Mouse (Mus musculus): ENCODE measurements around the gene Grk3.

The Grk3 gene

DNA sequence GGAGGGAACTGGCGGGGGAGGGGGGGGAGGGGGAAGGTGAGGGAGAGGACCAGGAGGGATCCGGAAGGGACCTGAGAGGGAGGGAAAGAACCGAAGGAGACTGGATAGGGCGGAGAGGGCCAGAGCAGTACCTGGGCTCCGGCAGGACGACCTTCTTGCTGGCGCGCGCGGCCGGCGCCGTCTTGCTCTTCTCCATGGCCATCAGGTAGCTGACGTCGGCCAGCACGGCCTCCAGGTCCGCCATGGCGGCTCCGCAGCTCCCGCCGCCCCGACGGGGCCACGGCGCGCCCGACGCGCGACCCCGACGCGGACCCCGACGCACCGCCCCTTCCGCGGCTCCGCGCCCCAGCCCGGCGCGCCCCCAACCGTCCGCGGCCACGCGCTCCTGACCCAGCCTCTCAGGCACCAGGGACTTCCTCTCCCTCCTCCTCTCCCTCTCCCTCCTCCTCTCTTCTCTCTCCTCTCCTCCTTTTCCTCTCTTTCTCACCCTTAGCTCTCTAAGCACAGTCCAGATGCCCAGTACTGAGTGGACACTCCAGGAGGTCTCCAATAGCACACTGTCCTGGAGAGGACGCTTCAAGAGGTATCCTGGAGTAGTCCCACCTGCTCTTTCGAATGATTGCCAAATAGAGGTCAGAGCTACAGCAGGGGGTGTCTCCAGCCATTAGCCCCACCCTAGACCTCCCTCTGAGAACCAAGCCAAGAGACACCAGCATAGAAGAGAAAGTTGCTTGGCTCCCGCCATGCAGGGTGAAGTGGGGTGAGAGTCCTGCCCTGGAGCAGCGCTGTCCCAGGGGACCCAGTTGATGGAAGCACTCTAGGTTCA lies at the start of gene Grk3:
Gene Grk3 (minus strand): TSS at position 556 of the 826 bp plus-strand sequence.
- DNase-seq: peak; percentile 80

DNA sequence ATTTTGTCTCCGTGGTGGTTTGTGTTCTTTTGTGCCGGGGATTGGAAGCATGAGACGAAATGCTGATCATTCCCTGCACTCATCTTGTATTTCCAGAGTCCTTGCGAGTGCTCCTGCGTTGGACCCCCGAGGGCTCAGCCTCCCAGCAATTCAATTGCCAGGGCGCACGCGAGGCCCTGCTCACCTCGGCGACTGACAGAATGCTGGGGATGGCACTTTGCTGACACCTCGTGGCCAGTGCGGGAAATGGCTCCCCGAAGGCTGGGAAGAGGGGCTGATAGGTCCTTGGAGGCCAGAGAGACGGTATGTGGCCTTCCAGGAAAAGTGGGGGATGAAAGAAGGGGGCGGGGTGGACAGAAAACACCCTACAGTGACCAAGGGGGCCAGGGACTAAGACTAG lies 38.7 kb upstream of the Grk3 start:
- peak; percentile 81 for DNase-seq

DNA sequence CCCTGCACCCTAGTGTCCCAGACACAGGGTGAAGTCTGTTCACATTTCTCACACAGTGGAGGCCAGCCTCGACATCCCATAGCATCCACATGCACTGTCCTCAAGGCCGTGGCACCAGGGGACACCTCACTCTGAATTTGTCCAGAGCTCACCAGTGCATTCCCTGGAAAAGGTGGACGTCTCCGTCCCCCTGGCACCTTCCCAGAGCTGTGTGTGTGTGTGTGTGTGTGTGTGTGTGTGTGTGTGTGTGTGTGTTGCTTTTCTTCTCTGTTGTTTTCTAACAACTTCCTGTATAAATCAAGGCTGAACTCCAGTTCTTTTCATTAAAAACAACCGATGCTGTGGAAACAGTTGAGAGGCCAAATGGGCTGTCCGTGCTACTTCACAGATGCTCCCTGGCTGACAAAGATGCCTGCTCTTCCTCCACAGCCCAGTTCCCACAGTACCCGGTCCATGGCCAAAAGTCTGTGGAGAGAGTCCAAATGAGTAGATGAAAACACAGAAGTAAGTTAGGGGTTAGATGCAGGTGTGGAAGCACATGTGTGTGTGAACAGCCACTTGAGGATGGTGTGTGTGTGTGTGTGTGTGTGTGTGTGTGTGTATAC lies 35.1 kb upstream of the Grk3 start:
- DNase-seq: no peak

DNA sequence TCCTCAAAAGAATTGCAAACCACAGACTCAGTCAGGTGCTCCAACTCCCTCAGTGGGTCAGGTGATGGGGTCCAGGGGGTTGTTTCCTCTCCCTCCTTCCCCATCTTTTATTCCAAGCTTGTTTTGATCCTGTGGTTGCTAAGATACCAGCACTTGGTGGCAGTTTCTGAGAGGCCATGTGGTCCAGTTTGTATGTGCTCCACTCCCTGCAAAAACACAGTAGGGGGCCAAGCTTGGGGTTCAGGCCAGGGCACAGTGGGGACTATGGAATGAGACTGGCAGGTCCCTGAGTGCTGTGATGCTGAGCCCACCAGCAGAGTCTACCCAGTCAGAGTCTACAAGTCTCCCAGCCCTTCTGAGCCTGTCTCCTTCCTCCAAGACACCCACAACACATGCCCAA lies 34.3 kb upstream of the Grk3 start:
- DNase-seq: peak; percentile 18

DNA sequence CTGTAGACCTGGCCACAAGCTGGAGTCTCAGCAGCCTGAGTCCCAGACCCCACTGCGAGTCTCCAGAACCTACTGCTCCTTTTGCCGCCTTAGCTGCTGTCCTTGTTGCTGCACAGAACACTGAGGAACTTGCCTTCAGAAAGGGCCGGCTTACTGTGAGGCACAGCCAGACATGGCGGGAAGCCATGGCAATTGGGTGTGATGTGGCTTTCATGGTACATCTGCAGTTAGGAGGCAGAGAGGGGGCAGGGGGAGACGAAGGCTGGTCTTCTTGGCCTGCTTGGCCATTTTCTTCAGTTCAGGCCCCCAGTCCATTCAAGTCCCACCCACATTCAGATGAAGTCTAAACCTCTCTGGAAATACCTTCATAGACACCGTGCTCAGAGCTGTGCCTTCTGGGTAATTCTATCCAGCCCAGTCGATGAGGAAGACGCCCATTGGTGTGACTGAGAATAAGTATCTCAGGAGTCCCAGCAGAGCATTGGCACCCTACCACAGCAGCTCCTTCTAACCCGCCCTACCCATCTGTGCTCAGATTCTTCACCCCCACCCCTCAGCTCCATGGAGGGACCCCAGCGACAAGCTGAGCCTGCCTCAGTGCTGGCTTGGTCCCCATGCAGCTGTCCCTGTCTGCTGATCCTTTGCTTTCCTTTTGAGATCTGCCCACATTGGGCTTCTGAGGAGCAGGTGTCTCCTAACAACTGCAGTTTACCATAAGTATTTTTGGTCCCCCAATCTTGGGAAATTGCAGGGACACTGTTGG lies 30.1 kb upstream of the Grk3 start:
- peak; percentile 61 for DNase-seq

DNA sequence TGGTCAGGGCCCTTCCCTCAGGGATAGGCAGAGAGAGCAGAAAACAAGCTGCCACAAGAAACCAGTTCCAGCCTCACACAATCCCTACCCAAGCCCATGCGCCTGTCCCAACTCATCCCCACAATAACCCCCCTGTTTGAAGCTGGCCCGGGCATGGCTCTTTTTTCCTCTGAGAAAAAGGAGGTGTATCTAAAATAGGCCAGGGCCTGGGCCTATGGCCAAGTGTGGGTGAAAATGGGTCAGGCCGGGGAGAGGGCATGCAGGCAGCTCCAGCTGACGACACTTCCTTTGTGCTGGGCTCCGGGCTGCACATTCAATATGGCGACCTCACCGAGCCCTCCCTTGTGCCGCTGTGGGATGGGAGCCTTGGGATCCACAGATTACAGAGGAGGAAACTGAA lies 27.9 kb upstream of the Grk3 start:
- DNase-seq: peak; percentile 56

DNA sequence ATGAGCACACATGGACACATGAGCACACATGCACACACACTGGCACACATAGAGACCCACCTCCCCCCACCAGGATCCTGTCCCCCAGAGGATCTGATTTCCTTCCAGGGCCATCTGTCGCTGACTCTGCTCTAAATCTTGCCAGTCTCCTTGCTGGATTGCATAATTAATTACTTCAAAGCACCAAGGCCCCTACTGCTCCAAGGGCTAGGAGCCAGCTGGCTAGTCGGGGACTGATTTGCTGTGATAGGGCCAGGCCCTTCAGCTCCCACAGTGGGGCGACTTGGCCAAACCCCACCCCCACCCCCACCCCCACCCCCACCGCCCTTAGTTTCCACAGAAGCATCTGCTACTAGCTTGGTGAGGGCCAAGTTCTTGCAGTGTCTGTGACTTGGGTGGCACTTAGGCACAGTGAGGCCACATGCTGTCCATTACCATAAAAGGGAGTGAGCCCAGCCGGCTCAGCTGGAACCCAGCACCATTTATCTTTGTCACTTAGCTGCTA lies 26.0 kb upstream of the Grk3 start:
- peak; percentile 55 for DNase-seq

DNA sequence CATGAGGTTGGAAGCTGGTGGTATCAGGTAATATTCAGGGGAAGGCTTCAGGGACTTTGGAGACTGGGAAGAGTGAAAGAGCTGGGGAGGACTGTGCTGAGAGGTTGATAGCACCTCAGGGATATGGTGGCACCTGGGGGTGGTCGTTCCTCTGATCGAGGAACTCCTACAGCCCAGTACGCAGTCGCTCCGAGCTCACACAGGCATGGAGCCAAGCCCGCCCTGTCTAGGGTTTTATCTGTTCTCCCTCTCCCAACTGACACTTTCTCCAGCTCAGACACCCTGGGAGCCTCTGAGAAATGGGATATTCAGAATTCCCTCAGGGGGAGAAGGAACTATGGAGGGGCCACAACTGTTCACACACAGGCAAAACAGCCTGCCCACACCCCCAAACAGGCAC lies 25.2 kb upstream of the Grk3 start:
- no peak for DNase-seq

DNA sequence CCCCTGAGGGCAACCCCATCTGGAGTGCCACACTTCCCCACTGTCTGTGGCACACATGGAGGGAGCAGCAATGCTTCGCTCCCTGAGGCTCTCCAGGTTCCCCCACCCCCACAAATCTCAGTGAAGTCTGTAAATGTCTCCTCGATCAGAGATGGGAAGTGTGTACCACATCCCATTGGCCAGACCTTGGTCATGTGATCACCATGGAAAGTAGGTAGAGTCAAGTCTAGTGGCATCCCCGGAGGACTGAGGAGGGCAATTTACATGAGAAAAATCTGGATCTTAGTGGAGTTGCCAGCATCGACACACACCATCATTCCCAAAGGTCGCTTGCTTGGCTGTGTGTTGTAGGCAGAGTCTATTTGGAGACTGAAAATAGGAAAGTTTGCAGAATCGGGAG lies 23.0 kb upstream of the Grk3 start:
- no peak for DNase-seq

DNA sequence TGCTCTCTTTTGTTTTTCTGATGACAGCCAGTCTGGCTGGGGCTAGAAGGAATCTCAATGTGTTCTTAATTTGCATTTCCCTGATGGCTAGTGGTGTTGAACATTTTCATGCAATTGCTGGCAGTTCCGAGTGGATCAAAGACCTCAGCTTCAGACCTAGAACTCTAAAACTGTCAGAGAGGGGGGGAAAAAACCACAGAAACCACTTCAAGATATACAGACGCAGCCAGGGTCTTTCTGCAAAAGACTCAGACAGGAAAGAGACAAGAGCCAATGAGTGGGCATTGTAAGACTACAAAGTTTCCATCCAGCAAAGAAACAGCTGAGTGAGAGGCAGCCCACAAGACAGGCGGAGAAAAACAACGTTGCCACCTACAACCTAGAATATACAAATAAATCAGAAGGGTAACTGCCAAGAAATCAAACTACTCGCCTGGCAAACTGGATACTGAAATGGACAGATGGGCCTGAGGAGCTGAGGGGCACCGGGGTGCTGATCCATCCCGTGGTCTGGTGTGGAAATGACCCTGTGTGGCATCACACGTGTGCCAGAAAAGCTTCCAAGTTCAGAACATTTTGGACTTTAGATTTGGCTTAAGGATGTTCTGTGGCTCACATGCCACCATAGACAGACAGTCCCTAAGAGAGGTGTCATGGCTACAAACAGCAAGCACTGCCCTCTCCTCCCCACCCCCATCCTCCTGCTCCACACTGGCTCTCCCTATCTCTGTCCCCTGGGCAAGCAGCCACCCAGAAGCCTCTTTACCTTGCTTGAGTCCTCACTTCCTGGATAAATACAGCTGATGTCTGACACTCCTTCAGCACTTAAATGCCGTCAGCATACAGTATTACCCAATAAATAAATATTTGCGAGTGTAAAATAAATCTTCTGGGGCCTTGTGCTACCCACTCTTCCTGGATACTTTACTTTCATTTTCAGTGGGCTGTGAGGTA lies 19.8 kb upstream of the Grk3 start:
- no peak for DNase-seq

DNA sequence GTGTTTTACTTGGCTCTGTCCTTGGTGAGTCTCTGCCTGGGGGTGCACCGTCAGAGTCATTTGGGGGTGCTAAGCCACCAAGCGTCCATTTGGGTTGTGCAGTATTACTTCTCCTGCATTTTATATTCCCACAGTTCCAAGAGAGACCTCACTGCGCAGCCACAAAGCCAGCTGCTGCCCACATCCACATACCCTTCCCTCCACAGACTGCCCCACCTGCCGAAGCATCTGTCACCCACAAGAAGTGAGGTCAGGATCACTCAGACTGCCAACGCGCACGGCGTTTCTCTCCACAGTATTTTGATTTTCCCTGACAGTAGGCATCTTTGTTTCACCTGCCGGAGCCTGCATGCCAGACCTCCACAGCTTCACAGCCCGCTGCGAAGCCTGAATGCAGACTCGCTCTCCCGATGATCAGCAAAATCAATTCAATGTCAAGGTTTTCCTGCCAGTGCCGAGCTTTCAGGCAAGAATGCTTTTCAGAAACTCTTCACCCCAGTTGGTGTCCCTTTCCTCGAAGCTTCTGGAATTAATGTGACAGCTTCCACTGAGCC lies 15.7 kb upstream of the Grk3 start:
- DNase-seq: no peak

DNA sequence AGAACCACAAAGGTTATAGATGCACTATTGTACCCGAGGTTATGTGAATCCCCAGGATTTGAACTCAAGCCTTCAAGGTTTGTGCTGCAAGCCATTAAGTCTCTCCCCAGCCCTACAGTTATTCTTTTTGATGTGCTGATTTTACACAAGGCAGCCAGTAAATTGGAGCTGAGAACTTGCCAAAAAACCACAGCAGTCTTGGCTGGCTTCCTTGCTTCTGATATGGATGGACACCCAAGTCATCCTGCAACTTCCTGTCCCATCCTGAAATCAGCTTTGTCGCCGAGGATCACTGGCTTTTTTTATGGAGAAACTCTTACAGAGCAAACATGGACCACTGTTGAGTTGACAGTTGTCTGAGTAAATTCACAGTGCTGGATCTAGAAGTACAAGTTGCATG lies 14.5 kb upstream of the Grk3 start:
- no peak for DNase-seq

DNA sequence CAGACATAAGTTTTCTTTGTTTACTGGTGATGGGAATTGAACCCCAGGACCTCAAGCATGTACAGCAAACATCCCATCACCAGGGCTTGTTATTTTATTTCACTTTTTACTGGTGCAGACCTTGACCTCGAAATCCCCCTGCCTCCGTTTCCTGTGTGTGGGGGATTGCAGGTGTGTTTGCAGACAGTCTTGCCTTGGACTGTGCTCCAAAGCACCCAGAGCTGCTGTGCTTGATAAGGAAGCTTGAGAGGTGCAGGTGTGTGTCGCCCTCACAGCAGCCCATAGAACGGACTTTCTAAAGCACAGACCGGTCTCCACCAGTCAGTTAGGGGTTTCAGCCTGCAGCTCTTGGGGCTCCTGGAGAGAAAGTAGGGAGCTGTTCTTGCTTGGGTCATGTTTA lies 11.1 kb upstream of the Grk3 start:
- no peak for DNase-seq

DNA sequence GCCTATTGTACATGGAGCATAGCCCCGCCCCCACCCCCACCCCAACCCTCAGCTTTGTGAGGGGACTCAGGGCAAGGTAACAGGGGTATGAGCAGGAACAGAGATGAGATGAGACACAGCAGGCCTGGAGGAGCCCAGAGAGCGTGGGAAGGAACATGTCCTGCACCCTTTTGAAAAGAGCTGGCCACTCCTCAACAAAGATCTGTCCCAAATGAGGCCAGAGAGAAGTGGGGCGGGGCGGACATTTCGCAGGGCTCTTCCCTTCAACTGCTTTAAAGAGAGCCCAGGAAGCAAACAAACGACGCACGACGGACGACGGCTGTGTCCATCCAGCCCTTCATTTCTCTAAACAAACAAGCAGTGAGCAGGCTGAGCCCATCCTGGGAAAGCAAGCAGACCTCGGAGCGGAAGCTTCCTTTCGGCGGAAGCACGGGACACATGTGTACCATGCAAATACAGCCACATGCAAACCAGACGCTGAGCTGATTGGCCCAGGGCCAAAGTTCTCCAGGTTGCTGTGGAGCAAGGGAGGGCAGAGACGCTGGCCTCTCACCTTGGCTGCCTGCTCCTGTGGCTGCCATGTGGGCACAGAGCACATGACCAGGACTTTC lies 8.7 kb upstream of the Grk3 start:
- no peak for DNase-seq

DNA sequence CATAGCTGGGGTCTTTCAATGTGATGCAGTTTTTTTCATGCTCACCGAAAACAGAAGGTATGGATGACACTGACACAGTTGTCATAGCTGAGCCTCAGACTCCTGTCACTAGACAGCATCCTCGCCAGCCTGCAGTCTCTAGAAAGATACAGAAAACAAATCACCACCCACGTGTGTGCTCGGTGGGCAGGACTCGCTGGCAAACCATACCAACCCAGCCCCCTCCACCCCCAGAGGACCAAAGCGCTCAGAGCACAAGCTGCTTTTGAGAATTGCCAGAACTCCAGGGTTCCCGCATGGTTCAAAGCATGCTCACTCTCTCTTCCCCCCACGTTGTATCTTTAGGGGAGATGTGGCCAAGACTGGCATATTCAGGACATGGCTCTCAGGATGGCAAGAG lies 2.6 kb upstream of the Grk3 start:
- no peak for DNase-seq

DNA sequence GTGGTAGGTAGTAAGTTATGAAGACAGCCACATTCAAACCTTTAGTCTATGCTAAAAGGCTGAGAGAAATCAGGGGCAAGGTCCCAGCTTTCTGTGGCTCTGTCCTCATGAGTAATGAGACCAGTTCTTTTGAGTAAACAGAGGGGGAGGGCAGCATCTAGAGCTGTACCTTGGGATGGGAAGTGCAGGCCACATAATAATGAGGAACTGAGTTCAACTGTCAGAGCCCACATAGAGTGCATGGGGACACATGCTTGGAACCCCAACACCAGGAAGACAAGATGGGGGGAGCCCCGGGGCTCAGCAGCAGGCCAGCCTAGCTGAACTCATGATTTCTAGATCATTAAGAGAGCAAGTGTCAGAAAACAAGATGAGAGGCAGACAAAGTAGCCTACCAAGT lies 1.4 kb upstream of the Grk3 start:
- no peak for DNase-seq

DNA sequence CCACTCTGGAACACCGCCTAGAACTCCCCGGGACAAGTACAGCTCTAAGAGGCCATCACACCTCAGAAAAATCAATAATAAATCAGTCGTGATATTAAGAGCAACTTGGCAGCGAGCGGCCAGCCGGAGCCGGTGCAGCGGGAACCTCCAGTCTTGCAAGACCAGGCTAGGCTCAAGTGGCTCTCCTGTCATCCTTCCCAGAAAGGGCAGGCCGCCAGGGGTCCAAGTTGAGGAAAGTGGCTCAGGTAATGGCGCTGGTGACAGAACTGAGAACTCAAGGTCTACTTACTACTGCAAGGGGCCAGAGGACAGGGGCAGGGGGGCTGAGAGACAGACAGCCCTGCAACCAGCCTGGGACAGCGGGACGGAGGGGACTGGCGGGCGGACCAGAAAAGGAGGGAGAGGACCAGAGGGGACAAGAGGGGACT lies 769 bp downstream of the Grk3 start:
- DNase-seq: peak; percentile 51

DNA sequence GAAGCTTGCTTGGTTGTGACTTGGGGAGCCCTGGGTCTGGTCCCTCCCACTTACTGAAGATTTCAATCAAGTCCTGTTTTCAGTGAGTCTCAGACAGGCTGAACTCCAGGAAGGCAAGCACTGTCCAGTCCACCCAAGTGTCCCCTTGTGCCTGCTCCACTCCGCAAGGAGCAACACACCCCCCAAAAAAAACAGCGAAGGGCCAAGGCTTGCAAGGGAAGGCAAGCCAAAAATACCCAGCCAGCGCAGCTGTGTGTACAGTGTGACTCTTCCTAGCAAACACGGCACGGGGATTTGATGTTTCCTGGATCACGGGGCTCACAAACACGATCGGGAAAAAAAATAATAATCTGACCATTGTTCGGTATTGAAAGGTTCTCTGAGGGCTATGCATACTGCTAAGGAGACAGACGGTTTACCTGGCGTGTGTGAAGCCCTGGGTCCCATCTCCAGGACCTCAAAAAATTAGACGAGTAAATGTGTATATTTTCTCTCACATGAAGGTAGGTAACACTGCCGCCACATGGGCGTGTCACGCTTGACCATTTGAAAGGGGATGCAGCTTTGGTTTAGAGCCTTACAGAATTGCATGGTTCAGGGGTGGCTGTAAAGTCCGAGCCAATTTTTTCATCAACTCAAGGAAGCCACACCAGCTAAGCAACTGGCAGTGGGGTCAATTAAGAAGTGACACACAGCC lies 1.3 kb downstream of the Grk3 start:
- DNase-seq: no peak

DNA sequence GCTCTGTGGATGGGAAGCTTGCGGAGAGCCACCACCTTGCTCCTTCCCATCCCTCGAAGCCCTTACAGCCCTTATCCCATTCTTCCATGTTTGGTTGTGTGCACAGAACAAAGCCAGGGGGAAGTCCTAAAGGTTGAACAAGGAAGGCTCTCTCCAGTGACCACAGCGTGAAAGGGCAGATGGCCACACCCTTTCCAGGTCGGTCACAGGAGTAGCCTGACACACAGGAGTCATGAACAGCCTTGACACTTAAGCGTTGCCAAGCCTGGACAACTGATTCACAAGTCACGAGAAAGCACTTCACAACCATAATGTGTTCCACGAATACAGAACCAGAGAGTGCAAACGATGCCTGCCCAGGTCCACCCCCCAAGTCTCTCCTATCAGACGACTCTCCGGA lies 3.7 kb downstream of the Grk3 start:
- no peak for DNase-seq

DNA sequence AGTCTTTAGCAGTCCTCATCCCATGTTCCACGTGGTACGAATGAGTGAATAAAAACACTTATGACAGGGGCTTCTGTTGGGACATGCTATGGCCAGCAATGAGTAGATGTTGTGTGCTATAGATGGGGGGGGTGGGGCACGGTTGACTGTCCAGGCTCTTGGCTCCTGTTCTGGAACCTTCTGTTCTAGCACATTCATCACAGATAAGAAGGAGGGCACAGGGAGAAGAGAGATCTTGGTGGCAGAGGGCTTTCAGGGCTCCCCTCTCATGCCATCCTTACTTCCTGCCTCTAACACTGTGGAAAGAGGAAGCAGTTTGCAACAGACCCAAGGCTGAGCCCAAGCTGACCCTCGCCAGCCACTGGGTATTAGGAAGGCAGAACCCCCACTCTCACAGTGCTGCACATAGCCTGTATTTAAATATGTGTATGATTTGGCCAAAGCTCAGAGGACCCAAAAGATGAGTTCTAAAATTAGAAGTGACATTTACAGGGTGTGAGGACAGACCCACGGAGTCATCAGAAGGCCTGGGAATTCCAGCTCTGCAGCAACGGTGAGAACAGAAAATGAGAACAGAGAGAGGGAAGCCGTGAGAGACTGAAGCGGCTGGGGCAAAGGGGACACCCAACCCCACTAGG lies 6.3 kb downstream of the Grk3 start:
- DNase-seq: no peak

DNA sequence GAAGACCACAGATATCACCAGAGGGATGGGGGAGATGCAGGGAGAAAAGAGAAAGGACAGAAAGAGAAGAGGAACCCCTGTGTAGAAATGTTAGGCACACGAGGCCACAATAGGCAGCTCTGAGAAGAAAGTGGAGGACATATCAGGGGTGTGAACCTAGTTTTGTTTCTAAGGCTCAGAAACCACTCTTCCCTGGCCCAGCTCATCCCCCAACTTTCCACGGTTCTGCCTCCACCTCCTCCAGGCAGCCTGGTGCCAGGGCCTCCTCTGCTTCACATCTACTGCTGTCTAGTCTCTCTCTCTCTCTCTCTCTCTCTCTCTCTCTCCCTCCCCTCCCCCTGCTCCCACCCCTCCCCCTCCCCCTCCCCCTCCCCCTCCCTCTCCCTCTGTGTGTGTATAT lies 7.1 kb downstream of the Grk3 start:
- no peak for DNase-seq

All from right cerebral cortex, postnatal 25 days (tissue).